Mouse (Mus musculus) G1E (cell line): Measurements from ENCODE around the gene Tnik. TPM values are rescaled to one million over a fixed set of nuclear protein-coding genes. Genes with fewer than 3 reads are reported as not detected.
A peak's percentile ranks its signal among the peaks of the same experiment; 100 is the strongest.

Experiments used
- ATAC-seq: 2 replicates; pipeline ENCODE4 v1.8.0; 2016; ENCODE audit warnings: mild to moderate bottlenecking; ENCODE audit not compliant: insufficient number of reproducible peaks, poor library complexity, low FRiP score, severe bottlenecking; ENCODE audit errors: extremely low read depth
- DNase-seq: peaks from one replicate; pipeline ENCODE4 v3.0.0; 2012; ENCODE audit warnings: low spot score
- H3K27me3 ChIP-seq: 2 replicates; pipeline ENCODE4 v1.6.1; 2012; ENCODE audit warnings: mild to moderate bottlenecking, low read length, inconsistent platforms; ENCODE audit not compliant: insufficient read depth
- H3K36me3 ChIP-seq: replicated peaks from 2 replicates; pipeline ENCODE3; 2012; ENCODE audit warnings: mild to moderate bottlenecking, inconsistent platforms
- H3K4me1 ChIP-seq: 2 replicates; pipeline ENCODE4 v1.6.1; 2012; ENCODE audit warnings: low read depth, low read length, inconsistent platforms, mixed read lengths; ENCODE audit not compliant: insufficient read depth
- H3K4me3 ChIP-seq: 2 replicates; pipeline ENCODE4 v1.5.1; 2012; ENCODE audit warnings: low read depth, mild to moderate bottlenecking, inconsistent platforms, low read length, moderate library complexity, mixed read lengths
- H3K9me3 ChIP-seq: replicated peaks from 2 replicates; pipeline ENCODE4 v1.6.1; 2012; ENCODE audit warnings: inconsistent platforms
- CTCF ChIP-seq: IDR thresholded peaks from 2 replicates; pipeline ENCODE4 v1.5.1; 2012; ENCODE audit warnings: low read depth, low read length, inconsistent platforms, mixed read lengths
- GATA1 ChIP-seq: IDR thresholded peaks from 2 replicates; pipeline ENCODE4 v1.6.1; 2012; ENCODE audit warnings: borderline replicate concordance, low read length, inconsistent platforms, mixed read lengths
- GATA2 ChIP-seq: IDR thresholded peaks from 2 replicates; pipeline ENCODE4 v1.6.1; 2012; ENCODE audit warnings: low read depth, low read length, inconsistent platforms, borderline replicate concordance
- POLR2AphosphoS5 ChIP-seq: IDR thresholded peaks from 2 replicates; pipeline ENCODE4 v1.6.1; 2012; ENCODE audit warnings: low read depth, low read length, inconsistent platforms; ENCODE audit not compliant: insufficient replicate concordance
- TAL1 ChIP-seq: conservative IDR thresholded peaks from 2 replicates; pipeline ENCODE4 v1.6.1; 2012; ENCODE audit warnings: low read depth, low read length, inconsistent platforms, mixed read lengths
- polyA plus RNA-seq: library from polyadenylated mRNA; stranded (reverse); fragments of >175 nt; gene quantifications from 2 replicates; pipeline ENCODE4 v1.2.3, GENCODE M21; 2012
- total RNA-seq, 2 experiments: library from RNA; stranded (forward) in 1 of 2; stranded (reverse) in 1 of 2; fragments of 200-1000 nt in 1 of 2; fragments of >200 nt in 1 of 2; fragmentation: Nextera tagmentation in 1 of 2; gene quantifications; 2 replicates each; pipeline ENCODE4 v1.2.3; 2014 to 2017

Tnik gene
- 0.49 and 1.1 TPM in 2 replicates for total RNA-seq (2014; fragmentation: Nextera tagmentation)
- total RNA-seq (2017), result 4.2 and 4.6 TPM in 2 replicates
- 0.43 and 0.69 TPM in 2 replicates for polyA plus RNA-seq

DNA sequence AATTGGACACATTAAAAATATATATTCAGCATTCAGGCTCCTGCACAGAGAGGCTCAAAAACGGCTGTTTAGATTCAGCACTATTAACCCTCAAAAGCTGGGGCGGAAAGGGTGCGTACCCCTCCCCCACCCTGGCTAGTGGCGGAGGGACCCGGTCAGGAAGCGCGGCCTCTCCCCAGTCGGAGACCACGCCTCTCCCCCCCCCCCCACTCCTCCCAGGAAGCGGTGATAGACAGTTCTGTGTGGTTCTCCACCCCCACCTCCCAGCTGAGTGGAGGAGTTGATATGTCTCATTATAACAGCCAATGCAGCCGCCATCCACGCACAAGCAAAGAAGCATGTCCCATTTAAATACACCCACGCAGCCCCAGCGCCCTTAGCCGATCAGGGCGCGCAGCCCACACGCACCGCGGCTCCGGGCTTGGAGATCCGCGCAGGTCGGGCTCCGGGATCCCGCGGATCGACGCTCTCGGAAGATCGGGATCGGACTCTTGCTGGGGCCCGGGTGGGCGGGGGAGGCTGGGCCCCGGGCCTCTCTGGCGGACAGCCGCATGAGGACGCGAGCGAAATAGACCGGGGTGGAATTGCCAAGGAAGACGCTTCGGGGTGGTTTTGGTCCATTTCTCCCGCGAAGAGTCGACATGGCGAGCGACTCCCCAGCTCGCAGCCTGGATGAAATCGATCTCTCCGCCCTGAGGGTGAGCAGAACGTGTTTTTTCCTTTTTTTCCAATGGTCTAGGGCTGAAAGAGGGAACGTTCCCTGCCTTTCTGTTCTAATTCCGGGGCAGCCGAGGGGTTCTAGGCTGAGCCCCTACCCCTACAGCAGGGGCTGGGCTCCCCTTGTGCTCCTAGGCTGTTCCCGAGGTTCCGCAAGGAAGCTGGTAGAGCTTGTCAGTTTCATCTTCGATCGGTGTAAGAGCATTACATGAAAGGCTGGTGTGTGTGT, at the start of gene Tnik:
Tnik (plus strand) TSS at position 213 of the 946 bp plus-strand sequence.
- no peak for TF ChIP-seq CTCF
- TF ChIP-seq TAL1, result no peak
- TF ChIP-seq GATA1, result no peak
- Histone ChIP-seq H3K4me3 (no peak within 1 kb of the TSS), H3K9me3 (no peaks in the 10 kb centered on the region), H3K36me3 (no peaks in the 10 kb centered on the region), H3K27me3 (peaks cover 19% of the 10 kb centered on the region), H3K4me1 (no peaks in the 10 kb centered on the region)
- ATAC-seq (peak; percentile 34; the same call in 1 of the 2 replicates), DNase-seq (no peak)

DNA sequence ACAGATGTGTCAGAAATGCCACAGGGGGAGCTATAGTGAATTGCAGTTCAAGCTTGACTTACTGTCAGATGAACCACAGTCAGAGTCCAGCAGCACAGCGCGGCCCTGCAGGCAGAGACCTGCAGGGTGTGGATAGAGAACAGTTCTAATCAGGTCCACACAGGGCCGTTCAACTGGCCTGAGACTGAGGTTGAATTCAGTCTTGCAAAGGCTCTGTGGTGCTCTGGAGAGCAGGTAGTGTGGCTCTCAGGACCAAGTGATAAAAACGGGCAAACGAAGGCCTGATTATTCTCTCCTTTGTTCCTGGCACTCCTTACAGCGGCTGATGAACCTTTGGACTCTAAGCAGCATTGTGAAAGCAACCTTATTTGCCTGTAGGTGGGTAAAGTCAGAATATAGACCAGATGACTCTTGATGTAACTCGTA, 48.1 kb upstream of the Tnik start:
- H3K9me3 ChIP-seq, result no peaks in the 10 kb centered on the region
- DNase-seq (no peak), ATAC-seq (no peak)
- TF ChIP-seq POLR2AphosphoS5 (no peak), GATA2 (no peak), CTCF (no peak), TAL1 (no peak), GATA1 (no peak)
- H3K27me3 ChIP-seq, result 0 out of 2 replicates have a peak, but pooled peaks cover 3% of the 10 kb centered on the region
- H3K4me1 ChIP-seq, result no peaks in the 10 kb centered on the region
- H3K36me3 ChIP-seq, result no peaks in the 10 kb centered on the region
- H3K4me3 ChIP-seq, result no peak overlapping the region

DNA sequence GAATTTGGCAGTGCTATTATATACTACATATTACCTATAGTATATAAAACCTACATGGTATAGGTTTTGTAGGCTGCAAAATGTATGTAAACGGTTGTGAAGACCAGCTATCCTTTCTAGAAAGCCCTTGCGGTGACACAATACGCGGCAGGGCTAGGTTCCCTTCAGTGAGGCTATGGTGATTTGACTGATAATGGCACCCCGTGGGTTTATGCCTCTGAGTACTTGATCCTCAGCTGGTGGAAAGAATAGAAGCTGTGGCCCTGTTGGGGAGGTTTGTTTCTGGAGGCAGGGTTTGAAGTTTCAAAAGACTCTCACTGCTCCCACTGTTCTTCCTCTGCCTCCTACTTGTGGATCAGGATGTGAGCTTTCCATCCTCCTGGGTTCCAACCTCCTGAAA, 46.0 kb upstream of the Tnik start:
- H3K27me3 ChIP-seq, result 0 out of 2 replicates have a peak, but pooled peaks cover 6% of the 10 kb centered on the region
- no peak for TF ChIP-seq POLR2AphosphoS5
- TF ChIP-seq GATA1, result no peak
- no peak for TF ChIP-seq GATA2
- no peak for TF ChIP-seq CTCF
- no peak for TF ChIP-seq TAL1
- no peaks in the 10 kb centered on the region for H3K36me3 ChIP-seq
- ATAC-seq (no peak), DNase-seq (no peak)
- no peaks in the 10 kb centered on the region for H3K4me1 ChIP-seq
- no peaks in the 10 kb centered on the region for H3K9me3 ChIP-seq
- no peak overlapping the region for H3K4me3 ChIP-seq

DNA sequence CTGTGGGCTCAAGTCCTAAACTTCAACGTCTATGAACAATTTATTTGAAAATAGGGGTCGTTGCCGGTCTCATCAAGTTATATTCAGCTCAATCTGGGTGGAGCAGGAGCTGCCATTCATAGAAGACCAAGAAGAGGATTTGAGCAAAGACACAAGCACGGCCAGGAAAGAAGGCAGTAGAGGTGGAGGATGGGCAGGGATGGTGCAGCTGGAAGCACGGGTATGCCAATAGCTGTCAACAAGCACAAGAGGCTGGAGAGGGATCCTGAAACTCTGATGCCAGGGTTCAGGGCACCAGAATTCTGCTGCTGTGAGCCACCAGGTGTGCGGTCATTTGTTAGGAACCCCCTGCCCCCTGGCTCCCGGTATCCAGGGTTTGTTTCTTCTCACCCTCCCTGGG, 43.5 kb upstream of the Tnik start:
- Histone ChIP-seq H3K9me3 (no peaks in the 10 kb centered on the region), H3K27me3 (0 out of 2 replicates have a peak, but pooled peaks cover 6% of the 10 kb centered on the region), H3K4me3 (no peak overlapping the region), H3K4me1 (no peaks in the 10 kb centered on the region), H3K36me3 (no peaks in the 10 kb centered on the region)
- ATAC-seq, result no peak
- no peak for DNase-seq
- TF ChIP-seq CTCF, result no peak
- no peak for TF ChIP-seq GATA2
- no peak for TF ChIP-seq TAL1
- TF ChIP-seq GATA1, result no peak
- TF ChIP-seq POLR2AphosphoS5, result no peak

DNA sequence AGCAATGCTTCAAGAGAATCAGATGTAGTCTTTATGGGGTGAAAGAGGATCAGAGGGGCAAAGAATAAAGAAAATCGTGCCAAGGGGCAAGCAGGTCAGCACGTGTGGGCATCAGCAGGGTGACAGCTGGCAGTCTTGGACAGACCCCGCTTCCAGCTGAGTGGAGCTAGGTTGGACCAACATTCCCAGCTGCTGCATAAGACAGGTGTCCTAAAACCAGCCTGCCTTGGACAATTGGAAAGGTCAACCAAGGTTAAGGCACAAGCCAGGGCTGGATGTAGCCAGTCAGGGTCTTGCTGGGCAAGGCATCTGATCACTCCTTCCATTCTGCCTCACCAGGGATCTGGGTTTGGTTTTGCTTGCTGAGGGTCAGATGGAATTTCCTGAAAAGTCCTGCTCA, 43.0 kb upstream of the Tnik start:
- no peak for ATAC-seq
- DNase-seq, result no peak
- Histone ChIP-seq H3K9me3 (no peaks in the 10 kb centered on the region), H3K4me1 (no peaks in the 10 kb centered on the region), H3K4me3 (no peak overlapping the region), H3K27me3 (0 out of 2 replicates have a peak, but pooled peaks cover 6% of the 10 kb centered on the region), H3K36me3 (no peaks in the 10 kb centered on the region)
- TF ChIP-seq GATA2 (no peak), POLR2AphosphoS5 (no peak), GATA1 (no peak), CTCF (no peak), TAL1 (no peak)

DNA sequence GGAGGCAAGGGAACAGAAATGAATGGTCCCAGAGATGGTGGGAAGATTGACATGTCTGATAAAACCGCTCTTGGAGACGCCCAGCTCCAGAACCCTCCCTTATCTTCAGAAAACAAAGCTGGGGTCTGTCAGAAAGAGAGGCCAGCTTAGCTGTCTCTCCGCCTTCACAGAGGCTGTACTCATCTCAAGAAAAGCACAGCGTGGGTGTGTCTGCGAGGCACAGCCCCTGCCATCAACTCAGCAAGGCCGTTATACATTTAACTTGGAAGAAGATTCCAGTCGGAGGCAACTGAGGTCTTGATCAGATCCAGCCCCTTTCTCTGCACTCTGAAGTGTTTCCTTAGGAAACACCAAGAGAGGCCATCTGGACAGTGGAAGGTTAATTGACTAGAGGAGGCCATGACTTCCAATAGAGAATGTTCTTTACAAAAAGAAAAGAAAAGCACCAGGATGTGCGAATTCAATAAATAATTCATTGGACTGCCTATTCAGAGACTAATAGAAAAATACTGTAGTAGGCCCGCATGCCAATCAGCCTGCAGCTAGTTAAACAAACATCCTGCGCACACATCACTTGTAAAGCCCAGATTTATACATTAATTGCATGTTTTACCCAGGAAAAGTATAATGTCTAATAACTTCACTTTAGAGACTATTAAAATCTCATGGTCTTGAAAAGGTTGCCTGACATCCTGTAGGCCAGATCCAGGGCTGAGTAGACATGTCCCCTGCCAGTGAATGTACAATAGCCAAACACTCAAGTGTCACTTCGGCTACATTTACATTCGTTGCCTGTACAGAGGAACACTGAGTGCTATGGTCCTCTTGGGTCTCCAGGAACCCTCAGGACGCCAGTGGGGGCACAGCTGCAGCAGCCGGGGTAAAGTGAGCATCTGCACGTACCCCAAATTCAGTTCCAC, 38.3 kb upstream of the Tnik start:
- H3K36me3 ChIP-seq, result no peaks in the 10 kb centered on the region
- ATAC-seq (no peak), DNase-seq (no peak)
- 0 out of 2 replicates have a peak, but pooled peaks cover 3% of the 10 kb centered on the region for H3K27me3 ChIP-seq
- H3K9me3 ChIP-seq, result no peaks in the 10 kb centered on the region
- no peak for TF ChIP-seq CTCF
- TF ChIP-seq GATA1, result no peak
- no peak for TF ChIP-seq GATA2
- no peak for TF ChIP-seq TAL1
- no peak for TF ChIP-seq POLR2AphosphoS5
- H3K4me3 ChIP-seq, result no peak overlapping the region
- H3K4me1 ChIP-seq, result no peaks in the 10 kb centered on the region
